Mouse (Mus musculus): Measurements from ENCODE around the gene Disc1. TPM values are rescaled to one million over a fixed set of nuclear protein-coding genes. Genes with fewer than 3 reads are reported as not detected.

Disc1 gene
- polyA plus RNA-seq, 1 experiment from 2014 or later: 2.6 TPM

DNA sequence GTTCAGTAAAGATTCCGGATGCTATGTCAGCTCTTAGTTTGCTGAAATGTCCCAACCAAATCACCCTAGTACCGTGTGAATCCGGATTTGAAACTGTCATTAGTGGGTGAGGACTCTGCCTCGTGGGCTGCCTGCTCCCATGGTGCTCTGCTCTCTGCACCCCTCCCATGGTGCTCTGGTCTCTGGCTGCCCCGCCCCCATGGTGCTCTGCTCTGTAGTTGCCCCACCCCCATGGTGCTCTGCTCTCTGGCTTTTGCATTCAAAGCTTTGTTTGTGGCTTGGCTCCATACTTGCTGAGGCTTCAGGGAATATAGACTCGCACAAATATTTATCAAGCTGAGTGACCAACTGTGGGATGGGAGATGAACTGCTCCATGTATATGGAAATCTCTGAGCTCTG is 123.1 kb downstream of the Disc1 start:
- Histone ChIP-seq H3K4me1 (ENCODE audit: control insufficient read depth, insufficient read depth, low read depth, low read length) (no peaks in the 10 kb centered on the region), H3K4me2 (ENCODE audit: low read length) (no peak overlapping the region), H3K36me3 (ENCODE audit: control insufficient read depth, insufficient read depth, low read length) (no peaks in the 10 kb centered on the region), H3K9me3 (ENCODE audit: control insufficient read depth, low read length) (no peaks in the 10 kb centered on the region), H3K27ac (ENCODE audit: low read depth, low read length) (no peak overlapping the region), H3K4me3 (ENCODE audit: low read length) (no peak overlapping the region), H3K9ac (ENCODE audit: low read depth, low read length) (no peak overlapping the region), H3K27me3 (replicated peaks; ENCODE audit: control insufficient read depth, insufficient read depth, low read length) (peaks cover 3% of the 10 kb centered on the region; the same call in 1 of the 2 replicates)
- no peak for ATAC-seq
- 83% methylated on average over 6 of the region's 6 CpGs for WGBS

DNA sequence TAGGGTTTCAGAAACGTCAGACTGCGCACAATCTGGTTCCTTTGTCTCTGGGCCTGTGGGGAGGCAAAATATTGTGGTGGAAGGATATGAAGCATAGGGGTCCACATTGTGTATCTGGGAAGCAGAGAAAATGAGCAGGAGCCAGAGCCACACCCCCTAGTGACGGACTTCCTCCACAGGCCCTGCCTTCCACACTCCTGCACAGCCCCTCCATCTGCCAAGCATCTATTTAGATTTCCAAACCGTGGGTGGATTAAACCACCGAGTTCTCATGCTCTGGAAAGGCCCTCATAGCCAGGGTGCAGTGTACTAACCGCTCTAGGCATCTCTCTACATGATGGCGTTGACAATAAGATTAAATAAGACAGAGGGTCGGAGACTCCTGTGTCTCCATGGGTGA is 124.0 kb downstream of the Disc1 start:
- peaks cover 3% of the 10 kb centered on the region; the same call in 1 of the 2 replicates for H3K27me3 ChIP-seq (replicated peaks; ENCODE audit: control insufficient read depth, insufficient read depth, low read length)
- H3K36me3 ChIP-seq (ENCODE audit: control insufficient read depth, insufficient read depth, low read length): no peaks in the 10 kb centered on the region
- no peak for ATAC-seq
- no peak overlapping the region for H3K9ac ChIP-seq (ENCODE audit: low read depth, low read length)
- H3K27ac ChIP-seq (ENCODE audit: low read depth, low read length): no peak overlapping the region
- H3K4me1 ChIP-seq (ENCODE audit: control insufficient read depth, insufficient read depth, low read depth, low read length): no peaks in the 10 kb centered on the region
- no peak overlapping the region for H3K4me3 ChIP-seq (ENCODE audit: low read length)
- 82% methylated on average over 8 of the region's 8 CpGs for WGBS
- no peaks in the 10 kb centered on the region for H3K9me3 ChIP-seq (ENCODE audit: control insufficient read depth, low read length)
- H3K4me2 ChIP-seq (ENCODE audit: low read length): no peak overlapping the region

DNA sequence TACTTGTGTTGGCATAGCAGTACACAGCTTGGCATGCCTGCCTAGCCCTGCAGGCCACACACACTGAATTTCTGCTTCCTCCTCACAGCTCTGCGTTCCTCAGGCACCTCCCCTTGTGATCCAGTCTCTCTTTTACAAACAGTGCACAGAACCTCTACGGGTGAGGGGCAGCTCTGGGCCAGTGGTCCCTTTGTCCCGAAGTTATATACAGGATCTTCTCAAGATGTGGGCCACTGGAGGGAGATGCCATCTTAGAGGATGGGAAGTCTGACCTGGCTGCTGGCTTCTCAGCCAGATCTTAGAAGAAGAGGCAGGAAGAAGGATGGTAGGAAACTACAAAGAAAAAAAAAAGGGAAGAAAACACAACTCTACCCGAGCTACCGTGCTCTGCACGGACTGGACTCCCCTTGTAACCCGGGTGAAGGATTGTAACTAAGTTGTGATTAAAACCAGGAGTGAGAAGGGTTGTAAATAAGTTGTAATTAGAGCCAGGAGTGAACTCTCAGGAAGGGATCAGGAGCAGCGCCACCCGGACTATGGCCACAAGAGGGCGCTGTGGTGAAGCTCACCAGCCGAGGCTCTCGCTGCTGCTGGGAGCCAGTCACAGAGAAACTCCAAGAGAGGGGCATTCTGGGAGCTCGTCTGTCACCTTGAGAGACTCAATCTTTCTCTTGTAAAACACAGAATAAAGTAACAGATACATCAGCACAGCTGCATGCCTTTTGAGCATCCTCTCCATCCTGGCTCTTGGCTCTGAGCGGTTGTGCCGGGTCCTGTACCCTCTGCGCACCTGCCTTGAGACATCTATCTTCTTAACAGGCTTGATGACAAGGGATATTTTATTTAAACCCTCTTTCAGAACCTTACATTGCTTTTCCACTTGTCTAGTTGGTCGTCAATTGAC is 129.8 kb downstream of the Disc1 start:
- H3K9ac ChIP-seq (ENCODE audit: low read depth, low read length): no peak overlapping the region
- peak; percentile 76 for ATAC-seq
- 18% methylated on average over 17 of the region's 17 CpGs for WGBS
- no peaks in the 10 kb centered on the region for H3K36me3 ChIP-seq (ENCODE audit: control insufficient read depth, insufficient read depth, low read length)
- H3K9me3 ChIP-seq (ENCODE audit: control insufficient read depth, low read length): no peaks in the 10 kb centered on the region
- H3K27ac ChIP-seq (ENCODE audit: low read depth, low read length): no peak overlapping the region
- H3K4me3 ChIP-seq (ENCODE audit: low read length): no peak overlapping the region
- no peaks in the 10 kb centered on the region; the same call in 1 of the 2 replicates for H3K27me3 ChIP-seq (replicated peaks; ENCODE audit: control insufficient read depth, insufficient read depth, low read length)
- no peak overlapping the region for H3K4me2 ChIP-seq (ENCODE audit: low read length)
- H3K4me1 ChIP-seq (ENCODE audit: control insufficient read depth, insufficient read depth, low read depth, low read length): peaks cover 2% of the 10 kb centered on the region; the same call in 1 of the 2 replicates

- 39% methylated on average over 9 of the region's 9 CpGs for WGBS
- H3K4me1 ChIP-seq (ENCODE audit: control insufficient read depth, insufficient read depth, low read depth, low read length): peaks cover 2% of the 10 kb centered on the region; the same call in 1 of the 2 replicates
- ATAC-seq: peak; percentile 55; the same call in 1 of the 2 replicates
- H3K9ac ChIP-seq (ENCODE audit: low read depth, low read length): no peak overlapping the region
- no peak overlapping the region for H3K4me2 ChIP-seq (ENCODE audit: low read length)
- no peaks in the 10 kb centered on the region; the same call in 1 of the 2 replicates for H3K27me3 ChIP-seq (replicated peaks; ENCODE audit: control insufficient read depth, insufficient read depth, low read length)
- H3K36me3 ChIP-seq (ENCODE audit: control insufficient read depth, insufficient read depth, low read length): no peaks in the 10 kb centered on the region
- no peak overlapping the region for H3K4me3 ChIP-seq (ENCODE audit: low read length)
- no peak overlapping the region; the same call in 1 of the 2 replicates for H3K27ac ChIP-seq (ENCODE audit: low read depth, low read length)
- H3K9me3 ChIP-seq (ENCODE audit: control insufficient read depth, low read length): no peaks in the 10 kb centered on the region
These were observed 130.4 kb downstream of the Disc1 start for GRCm38 (mm10) chr8:125184452-125184817.

DNA sequence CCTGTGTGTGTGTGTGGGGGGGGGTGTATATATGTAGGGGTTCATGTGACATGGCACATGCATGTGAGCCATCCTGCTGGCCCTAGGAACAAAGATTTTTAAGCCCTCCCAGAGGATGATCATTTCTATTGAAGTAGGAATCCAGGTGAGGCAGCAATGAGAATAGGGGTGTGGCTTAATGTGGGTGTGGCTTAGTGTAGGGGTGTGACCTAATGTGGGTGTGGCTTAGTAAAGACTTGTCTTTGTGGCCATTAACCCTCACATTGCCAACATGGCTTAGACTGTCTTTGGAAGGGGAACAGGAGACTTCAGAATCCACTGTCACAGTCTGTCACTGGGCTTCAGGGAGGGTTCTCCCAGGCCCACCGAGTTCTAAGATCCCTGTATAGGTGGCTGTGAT is 130.9 kb downstream of the Disc1 start:
- Histone ChIP-seq H3K4me1 (ENCODE audit: control insufficient read depth, insufficient read depth, low read depth, low read length) (peaks cover 2% of the 10 kb centered on the region; the same call in 1 of the 2 replicates), H3K4me2 (ENCODE audit: low read length) (no peak overlapping the region), H3K27ac (ENCODE audit: low read depth, low read length) (no peak overlapping the region), H3K4me3 (ENCODE audit: low read length) (no peak overlapping the region), H3K27me3 (replicated peaks; ENCODE audit: control insufficient read depth, insufficient read depth, low read length) (no peaks in the 10 kb centered on the region; the same call in 1 of the 2 replicates), H3K9me3 (ENCODE audit: control insufficient read depth, low read length) (no peaks in the 10 kb centered on the region), H3K9ac (ENCODE audit: low read depth, low read length) (no peak overlapping the region), H3K36me3 (ENCODE audit: control insufficient read depth, insufficient read depth, low read length) (no peaks in the 10 kb centered on the region)
- no peak for ATAC-seq
- 69% methylated on average over 1 of the region's 1 CpGs for WGBS

DNA sequence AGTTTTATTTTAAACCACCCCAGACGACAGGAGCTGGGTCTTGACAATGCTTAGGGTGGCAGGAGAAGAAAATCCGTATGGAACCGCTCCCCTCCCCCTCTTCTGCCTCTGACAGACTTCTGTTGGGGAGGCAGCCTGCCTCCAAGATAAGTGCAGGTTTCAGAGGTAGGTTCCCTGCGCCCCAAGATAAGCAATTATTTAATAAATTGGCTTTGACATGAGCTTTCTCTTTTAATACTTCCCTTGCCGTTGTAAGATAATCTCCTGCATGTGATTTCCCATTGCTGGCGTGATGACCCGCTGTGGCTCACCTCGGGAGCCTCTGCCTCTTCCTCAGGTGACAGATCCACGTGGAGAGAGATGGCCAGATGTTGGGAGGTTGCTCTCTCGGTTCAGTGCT is 133.0 kb downstream of the Disc1 start:
- no peak for ATAC-seq
- Histone ChIP-seq H3K4me2 (ENCODE audit: low read length) (no peak overlapping the region), H3K36me3 (ENCODE audit: control insufficient read depth, insufficient read depth, low read length) (no peaks in the 10 kb centered on the region), H3K27ac (ENCODE audit: low read depth, low read length) (no peak overlapping the region), H3K9me3 (ENCODE audit: control insufficient read depth, low read length) (no peaks in the 10 kb centered on the region), H3K27me3 (replicated peaks; ENCODE audit: control insufficient read depth, insufficient read depth, low read length) (no peaks in the 10 kb centered on the region), H3K4me3 (ENCODE audit: low read length) (no peak overlapping the region), H3K9ac (ENCODE audit: low read depth, low read length) (no peak overlapping the region), H3K4me1 (ENCODE audit: control insufficient read depth, insufficient read depth, low read depth, low read length) (peaks cover 2% of the 10 kb centered on the region; the same call in 1 of the 2 replicates)
- 40% methylated on average over 10 of the region's 10 CpGs for WGBS

DNA sequence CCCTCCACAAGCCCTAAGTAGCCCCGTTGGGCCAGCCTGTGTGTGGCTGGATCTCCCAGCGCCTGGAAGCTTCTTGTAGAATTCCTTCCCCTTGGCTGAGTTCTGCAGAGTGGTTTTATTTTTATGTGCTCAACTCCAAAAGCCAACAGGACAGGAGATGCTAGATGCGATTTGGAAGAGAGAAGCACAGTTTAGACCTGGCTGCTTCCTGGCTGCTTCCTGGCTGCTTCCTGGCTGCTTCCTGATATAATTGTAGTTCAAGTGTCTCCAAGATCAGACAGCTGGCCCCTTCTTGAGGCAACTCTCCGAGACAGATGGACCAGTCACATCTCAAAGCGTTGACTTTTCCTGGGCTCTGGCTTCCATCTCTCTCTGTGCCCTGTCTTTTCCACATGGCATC is 139.7 kb downstream of the Disc1 start:
- no peaks in the 10 kb centered on the region for H3K36me3 ChIP-seq (ENCODE audit: control insufficient read depth, insufficient read depth, low read length)
- H3K27ac ChIP-seq (ENCODE audit: low read depth, low read length): no peak overlapping the region
- H3K4me1 ChIP-seq (ENCODE audit: control insufficient read depth, insufficient read depth, low read depth, low read length): peaks cover 5% of the 10 kb centered on the region
- no peak overlapping the region for H3K9ac ChIP-seq (ENCODE audit: low read depth, low read length)
- no peak overlapping the region for H3K4me2 ChIP-seq (ENCODE audit: low read length)
- WGBS: 82% methylated on average over 5 of the region's 5 CpGs
- H3K4me3 ChIP-seq (ENCODE audit: low read length): no peak overlapping the region
- H3K9me3 ChIP-seq (ENCODE audit: control insufficient read depth, low read length): no peaks in the 10 kb centered on the region
- no peak for ATAC-seq
- no peaks in the 10 kb centered on the region for H3K27me3 ChIP-seq (replicated peaks; ENCODE audit: control insufficient read depth, insufficient read depth, low read length)

GRCm38 (mm10) chr8:125195121-125195520 is 141.1 kb downstream of the Disc1 start:
- Histone ChIP-seq H3K27ac (ENCODE audit: low read depth, low read length) (no peak overlapping the region), H3K4me2 (ENCODE audit: low read length) (no peak overlapping the region), H3K4me3 (ENCODE audit: low read length) (no peak overlapping the region), H3K27me3 (replicated peaks; ENCODE audit: control insufficient read depth, insufficient read depth, low read length) (no peaks in the 10 kb centered on the region), H3K9ac (ENCODE audit: low read depth, low read length) (no peak overlapping the region), H3K9me3 (ENCODE audit: control insufficient read depth, low read length) (no peaks in the 10 kb centered on the region), H3K36me3 (ENCODE audit: control insufficient read depth, insufficient read depth, low read length) (no peaks in the 10 kb centered on the region), H3K4me1 (ENCODE audit: control insufficient read depth, insufficient read depth, low read depth, low read length) (peaks cover 5% of the 10 kb centered on the region)
- WGBS: 39% methylated on average over 9 of the region's 9 CpGs
- no peak for ATAC-seq

DNA sequence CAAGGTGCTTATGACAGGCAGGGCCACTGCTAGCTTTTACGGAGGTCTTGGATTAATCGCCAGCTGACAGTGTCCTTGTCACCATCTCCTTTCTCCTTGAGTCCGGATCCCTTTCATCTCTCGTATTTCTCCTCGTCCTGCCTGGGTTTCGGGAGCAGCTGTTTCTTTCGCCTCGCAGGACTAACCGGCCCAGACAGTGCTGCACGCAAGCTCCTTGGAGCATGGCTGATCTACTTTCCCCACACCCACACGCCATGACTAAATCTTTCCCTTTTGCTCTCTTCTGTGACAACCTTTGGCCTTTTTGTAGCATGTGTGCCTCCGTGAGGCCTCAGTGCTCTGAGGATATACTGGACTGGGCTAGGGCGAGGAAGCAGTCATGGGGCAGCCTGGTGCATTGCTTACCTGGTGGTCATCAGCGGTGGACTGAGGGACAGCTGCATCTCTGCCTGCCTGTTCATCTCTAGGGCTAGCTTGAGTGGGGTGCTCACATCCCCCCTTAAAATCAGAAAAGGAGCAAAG is 142.6 kb downstream of the Disc1 start:
- peaks cover 7% of the 10 kb centered on the region for H3K4me1 ChIP-seq (ENCODE audit: control insufficient read depth, insufficient read depth, low read depth, low read length)
- WGBS: 80% methylated on average over 14 of the region's 14 CpGs
- H3K9me3 ChIP-seq (ENCODE audit: control insufficient read depth, low read length): no peaks in the 10 kb centered on the region
- no peaks in the 10 kb centered on the region for H3K27me3 ChIP-seq (replicated peaks; ENCODE audit: control insufficient read depth, insufficient read depth, low read length)
- peak; percentile 35; the same call in 1 of the 2 replicates for ATAC-seq
- H3K4me3 ChIP-seq (ENCODE audit: low read length): no peak overlapping the region
- no peak overlapping the region for H3K4me2 ChIP-seq (ENCODE audit: low read length)
- H3K27ac ChIP-seq (ENCODE audit: low read depth, low read length): no peak overlapping the region
- H3K36me3 ChIP-seq (ENCODE audit: control insufficient read depth, insufficient read depth, low read length): no peaks in the 10 kb centered on the region
- no peak overlapping the region for H3K9ac ChIP-seq (ENCODE audit: low read depth, low read length)

All from hindbrain, embryonic 16.5 days (tissue).